Mouse (Mus musculus): ENCODE results near the gene Gnptab. TPM values are rescaled to one million over a fixed set of nuclear protein-coding genes. Genes with fewer than 3 reads are reported as not detected.

The Gnptab gene
- polyA plus RNA-seq, 1 experiment from 2014 or later = 8.3 TPM

GRCm38 (mm10) chr10:88403021-88403420 is 24.1 kb downstream of the Gnptab start:
- no peaks in the 10 kb centered on the region for H3K4me1 ChIP-seq
- no peaks in the 10 kb centered on the region for H3K9me3 ChIP-seq
- H3K4me3 ChIP-seq = no peak overlapping the region
- DNase-seq (ENCODE audit: extremely low spot score, low spot score) = no peak
- no peaks in the 10 kb centered on the region for H3K27me3 ChIP-seq (ENCODE audit: poor library complexity, severe bottlenecking)
- H3K27ac ChIP-seq = no peak overlapping the region
- H3K36me3 ChIP-seq (replicated peaks) = peaks cover 11% of the 10 kb centered on the region
- WGBS = 95% methylated on average over 4 of the region's 4 CpGs

- H3K27ac ChIP-seq = no peak overlapping the region
- peaks cover 11% of the 10 kb centered on the region for H3K36me3 ChIP-seq (replicated peaks)
- no peaks in the 10 kb centered on the region for H3K27me3 ChIP-seq (ENCODE audit: poor library complexity, severe bottlenecking)
- H3K4me3 ChIP-seq = no peak overlapping the region
- WGBS = 90% methylated on average over 6 of the region's 6 CpGs
- H3K9me3 ChIP-seq = no peaks in the 10 kb centered on the region
- no peaks in the 10 kb centered on the region for H3K4me1 ChIP-seq
- no peak for DNase-seq (ENCODE audit: extremely low spot score, low spot score)
These were observed 25.3 kb downstream of the Gnptab start for GRCm38 (mm10) chr10:88404220-88404619.

DNA sequence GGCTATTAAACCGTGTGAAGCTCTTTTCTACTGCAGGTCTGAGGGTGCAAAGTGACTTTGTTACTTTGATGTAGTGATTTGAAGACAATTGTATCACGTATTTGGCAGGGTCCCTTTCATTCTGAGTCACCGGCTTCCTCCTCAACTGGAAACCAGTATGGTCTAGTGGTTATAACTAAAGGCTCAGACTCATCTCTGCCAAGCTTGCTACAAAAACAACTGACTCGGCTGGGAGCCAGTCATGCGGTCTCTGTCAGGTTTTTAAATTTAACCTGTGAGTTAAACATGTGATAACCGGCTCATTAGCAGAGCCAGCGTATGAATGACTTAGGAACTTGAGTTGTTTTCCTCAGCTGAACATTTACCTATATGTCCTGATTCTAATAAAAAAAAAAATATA is 26.9 kb downstream of the Gnptab start:
- H3K4me3 ChIP-seq = no peak overlapping the region
- peaks cover 11% of the 10 kb centered on the region for H3K36me3 ChIP-seq (replicated peaks)
- WGBS = 92% methylated on average over 7 of the region's 7 CpGs
- H3K27ac ChIP-seq = no peak overlapping the region
- no peaks in the 10 kb centered on the region for H3K9me3 ChIP-seq
- H3K27me3 ChIP-seq (ENCODE audit: poor library complexity, severe bottlenecking) = no peaks in the 10 kb centered on the region
- no peaks in the 10 kb centered on the region for H3K4me1 ChIP-seq
- DNase-seq (ENCODE audit: extremely low spot score, low spot score) = no peak

- DNase-seq (ENCODE audit: extremely low spot score, low spot score) = no peak
- H3K27ac ChIP-seq = no peak overlapping the region
- WGBS = 93% methylated on average over 12 of the region's 12 CpGs
- no peaks in the 10 kb centered on the region for H3K9me3 ChIP-seq
- no peaks in the 10 kb centered on the region for H3K36me3 ChIP-seq (replicated peaks)
- no peak overlapping the region for H3K4me3 ChIP-seq
- H3K4me1 ChIP-seq = no peaks in the 10 kb centered on the region
- no peaks in the 10 kb centered on the region for H3K27me3 ChIP-seq (ENCODE audit: poor library complexity, severe bottlenecking)
These were observed 29.1 kb downstream of the Gnptab start for GRCm38 (mm10) chr10:88407875-88408631.

DNA sequence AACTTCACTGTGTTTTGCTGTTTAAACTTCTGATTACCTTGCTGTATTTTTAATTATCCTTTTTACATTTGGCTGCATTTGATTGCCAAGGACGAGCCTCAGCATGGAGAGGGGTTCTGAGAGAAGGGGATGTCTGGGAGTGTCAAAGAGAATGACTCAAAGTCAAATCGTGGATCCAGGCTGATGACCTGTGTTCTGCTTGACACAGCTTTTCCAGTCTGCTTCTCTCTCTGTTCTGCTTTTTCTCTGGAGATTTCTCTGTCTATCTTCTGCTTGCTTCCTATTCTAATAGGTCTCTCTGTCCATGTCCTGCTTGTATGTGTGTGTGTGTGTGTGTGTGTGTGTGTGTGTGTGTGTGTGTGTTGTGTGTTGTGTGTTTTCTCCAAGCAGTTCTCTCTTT is 30.8 kb downstream of the Gnptab start:
- H3K27me3 ChIP-seq (ENCODE audit: poor library complexity, severe bottlenecking) = no peaks in the 10 kb centered on the region
- no peak overlapping the region for H3K4me3 ChIP-seq
- DNase-seq (ENCODE audit: extremely low spot score, low spot score) = no peak
- no peaks in the 10 kb centered on the region for H3K4me1 ChIP-seq
- H3K36me3 ChIP-seq (replicated peaks) = peaks cover 2% of the 10 kb centered on the region; the same call in 1 of the 2 replicates
- 69% methylated on average over 2 of the region's 2 CpGs for WGBS
- no peaks in the 10 kb centered on the region for H3K9me3 ChIP-seq
- H3K27ac ChIP-seq = no peak overlapping the region

GRCm38 (mm10) chr10:88412290-88412995 is 33.5 kb downstream of the Gnptab start:
- no peaks in the 10 kb centered on the region for H3K4me1 ChIP-seq
- no peaks in the 10 kb centered on the region for H3K27me3 ChIP-seq (ENCODE audit: poor library complexity, severe bottlenecking)
- no peak overlapping the region for H3K4me3 ChIP-seq
- H3K36me3 ChIP-seq (replicated peaks) = peaks cover 8% of the 10 kb centered on the region; the same call in 1 of the 2 replicates
- WGBS = 76% methylated on average over 17 of the region's 17 CpGs
- H3K9me3 ChIP-seq = no peaks in the 10 kb centered on the region
- no peak overlapping the region for H3K27ac ChIP-seq
- no peak for DNase-seq (ENCODE audit: extremely low spot score, low spot score)

DNA sequence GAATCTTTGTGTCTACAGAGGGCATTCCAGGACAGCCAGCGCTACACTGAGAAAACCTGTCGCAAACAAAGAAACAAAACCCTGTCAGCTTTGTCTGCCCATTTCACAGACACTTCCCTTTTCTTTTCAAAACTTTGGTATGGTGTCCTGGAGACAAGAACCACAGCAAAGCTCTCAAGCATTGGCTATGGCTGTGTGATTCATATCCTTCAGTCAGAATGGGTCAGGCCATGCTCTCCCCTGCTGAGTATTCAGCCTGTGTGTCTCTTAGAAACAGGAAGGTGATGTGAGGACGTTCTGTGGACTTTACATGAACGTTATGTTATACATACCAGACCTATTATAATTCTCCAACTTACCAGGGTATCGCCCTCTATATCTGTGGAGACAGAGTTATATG is 38.8 kb downstream of the Gnptab start:
- Histone ChIP-seq H3K9me3 (no peaks in the 10 kb centered on the region), H3K27ac (no peak overlapping the region), H3K36me3 (replicated peaks) (peaks cover 34% of the 10 kb centered on the region), H3K27me3 (ENCODE audit: poor library complexity, severe bottlenecking) (no peaks in the 10 kb centered on the region), H3K4me3 (no peak overlapping the region), H3K4me1 (no peaks in the 10 kb centered on the region)
- 90% methylated on average over 5 of the region's 5 CpGs for WGBS
- DNase-seq (ENCODE audit: extremely low spot score, low spot score) = no peak

GRCm38 (mm10) chr10:88420141-88420541 is 41.2 kb downstream of the Gnptab start:
- Histone ChIP-seq H3K27ac (no peak overlapping the region), H3K4me3 (no peak overlapping the region), H3K4me1 (no peaks in the 10 kb centered on the region), H3K27me3 (ENCODE audit: poor library complexity, severe bottlenecking) (no peaks in the 10 kb centered on the region), H3K36me3 (replicated peaks) (peaks cover 32% of the 10 kb centered on the region), H3K9me3 (no peaks in the 10 kb centered on the region)
- WGBS = 85% methylated on average over 11 of the region's 11 CpGs
- no peak for DNase-seq (ENCODE audit: extremely low spot score, low spot score)

GRCm38 (mm10) chr10:88420655-88421435 is 41.9 kb downstream of the Gnptab start:
- Histone ChIP-seq H3K4me1 (no peaks in the 10 kb centered on the region), H3K27ac (no peak overlapping the region), H3K36me3 (replicated peaks) (peaks cover 28% of the 10 kb centered on the region), H3K27me3 (ENCODE audit: poor library complexity, severe bottlenecking) (no peaks in the 10 kb centered on the region), H3K9me3 (no peaks in the 10 kb centered on the region), H3K4me3 (no peak overlapping the region)
- 96% methylated on average over 19 of the region's 19 CpGs for WGBS
- DNase-seq (ENCODE audit: extremely low spot score, low spot score) = no peak

- WGBS = 94% methylated on average over 2 of the region's 2 CpGs
- no peaks in the 10 kb centered on the region for H3K4me1 ChIP-seq
- H3K27me3 ChIP-seq (ENCODE audit: poor library complexity, severe bottlenecking) = no peaks in the 10 kb centered on the region
- no peaks in the 10 kb centered on the region for H3K9me3 ChIP-seq
- peaks cover 30% of the 10 kb centered on the region for H3K36me3 ChIP-seq (replicated peaks)
- H3K27ac ChIP-seq = no peak overlapping the region
- no peak for DNase-seq (ENCODE audit: extremely low spot score, low spot score)
- no peak overlapping the region for H3K4me3 ChIP-seq
These were observed 47.4 kb downstream of the Gnptab start for GRCm38 (mm10) chr10:88426158-88426816.

DNA sequence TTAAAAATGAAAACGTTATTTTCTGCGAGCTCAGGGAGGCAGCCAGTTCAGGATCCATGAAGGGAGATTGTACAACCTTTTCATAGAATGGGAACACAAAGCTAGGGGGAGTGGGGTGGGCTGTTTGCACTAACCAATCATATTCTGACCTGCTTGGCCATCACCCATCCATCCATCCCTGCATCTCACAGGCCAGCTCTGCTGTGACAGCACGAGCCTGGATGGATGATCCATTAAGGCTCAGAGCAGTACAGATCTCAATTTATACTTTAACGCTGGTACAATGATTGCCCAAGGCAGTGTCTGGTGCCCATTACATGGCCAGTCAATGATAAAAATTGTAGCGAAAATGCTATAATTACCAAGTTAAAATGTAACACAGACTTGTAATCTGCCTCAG is 48.0 kb downstream of the Gnptab start:
- Histone ChIP-seq H3K9me3 (no peaks in the 10 kb centered on the region), H3K36me3 (replicated peaks) (peaks cover 28% of the 10 kb centered on the region), H3K4me1 (no peaks in the 10 kb centered on the region), H3K27ac (no peak overlapping the region), H3K4me3 (no peak overlapping the region), H3K27me3 (ENCODE audit: poor library complexity, severe bottlenecking) (no peaks in the 10 kb centered on the region)
- no peak for DNase-seq (ENCODE audit: extremely low spot score, low spot score)
- WGBS = 69% methylated on average over 5 of the region's 5 CpGs

DNA sequence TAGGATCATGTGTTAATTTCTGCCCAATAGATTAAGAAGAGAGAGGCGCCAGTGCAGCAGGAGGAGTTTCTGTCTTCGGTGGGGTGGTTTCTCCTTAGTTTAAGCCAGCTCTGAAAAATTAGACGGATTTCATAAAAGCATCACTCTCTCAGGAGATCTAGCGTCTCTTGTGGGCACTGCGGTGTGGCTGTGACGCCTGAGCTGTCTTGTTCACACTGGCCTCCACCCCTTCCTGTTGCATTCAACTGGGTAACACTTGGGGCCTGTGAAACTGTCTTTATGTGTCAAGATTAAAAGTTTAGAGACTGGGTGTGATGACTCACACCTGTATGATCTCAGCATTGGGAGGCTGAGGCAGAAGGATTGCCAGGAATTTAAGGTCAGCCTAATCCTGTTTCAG is 49.1 kb downstream of the Gnptab start:
- Histone ChIP-seq H3K36me3 (replicated peaks) (peaks cover 29% of the 10 kb centered on the region), H3K27me3 (ENCODE audit: poor library complexity, severe bottlenecking) (no peaks in the 10 kb centered on the region), H3K4me3 (no peak overlapping the region), H3K9me3 (no peaks in the 10 kb centered on the region), H3K4me1 (no peaks in the 10 kb centered on the region), H3K27ac (no peak overlapping the region)
- DNase-seq (ENCODE audit: extremely low spot score, low spot score) = no peak
- 90% methylated on average over 6 of the region's 6 CpGs for WGBS
